Mouse (Mus musculus): ENCODE measurements around the gene Olfr140.

The Olfr140 gene

GRCm38 (mm10) chr2:90063494-90063893, at the start of gene Olfr140:
Gene Olfr140 (minus strand): TSS chr2:90063594.
- no peak for DNase-seq (ENCODE audit: low read depth, low spot score)

DNA sequence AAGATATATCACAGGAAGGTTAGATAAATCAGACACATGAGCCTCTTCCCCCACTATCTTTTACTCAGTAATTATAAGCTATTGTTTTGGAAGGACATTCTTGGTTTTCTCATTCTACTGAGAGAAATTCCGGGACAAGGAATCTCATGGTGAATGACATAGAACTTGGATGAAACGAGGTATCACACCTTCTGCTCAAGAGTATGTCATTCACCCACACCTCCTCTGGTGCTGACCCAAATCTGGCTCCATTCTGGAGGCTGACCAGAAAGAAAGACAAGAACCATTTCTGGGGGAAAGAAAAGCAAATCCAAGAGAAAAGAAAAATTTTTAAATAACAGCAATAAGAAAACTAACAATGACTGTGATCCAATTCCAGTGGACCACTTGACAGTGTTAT, 6.7 kb upstream of the Olfr140 start:
- no peak for DNase-seq (ENCODE audit: low read depth, low spot score)

GRCm38 (mm10) chr2:90035037-90035436, 28.4 kb downstream of the Olfr140 start, which contains the start of gene Olfr1265:
Gene Olfr1265 (plus strand): TSS chr2:90035337.
- DNase-seq (ENCODE audit: low read depth, low spot score): no peak

DNA sequence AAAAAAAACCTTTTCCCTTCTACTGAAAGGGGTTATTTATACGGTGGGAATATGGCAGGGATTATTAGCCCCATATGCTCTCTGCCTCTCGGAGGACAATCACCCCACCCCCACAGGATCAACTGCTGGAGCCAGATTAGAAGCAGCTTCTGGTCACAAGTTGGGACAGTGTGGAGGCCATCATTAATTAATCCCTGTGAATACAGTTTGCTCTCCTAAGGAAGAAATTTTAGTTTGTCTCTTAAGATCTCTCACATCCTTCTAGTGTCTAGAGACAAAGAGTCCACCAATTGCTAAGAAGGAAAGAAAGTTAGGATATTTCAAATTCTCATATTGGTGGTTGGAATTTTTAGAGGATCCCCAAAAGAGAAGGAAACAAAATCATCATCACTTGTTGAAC, 37.9 kb downstream of the Olfr140 start, which contains the start of gene Olfr1264:
TSS of gene Olfr1264 (minus strand) at position 101 of the 400 bp plus-strand sequence.
- no peak for DNase-seq (ENCODE audit: low read depth, low spot score)

GRCm38 (mm10) chr2:90011831-90012230, 51.6 kb downstream of the Olfr140 start, which contains the start of gene Olfr1263:
Gene Olfr1263 (plus strand): TSS chr2:90012131.
- no peak for DNase-seq (ENCODE audit: low read depth, low spot score)

GRCm38 (mm10) chr2:89999845-90000244, 63.5 kb downstream of the Olfr140 start, which contains the start of gene Olfr1262:
Gene Olfr1262 (plus strand): TSS chr2:90000145.
- no peak for DNase-seq (ENCODE audit: low read depth, low spot score)
